Mouse (Mus musculus): Measurements from ENCODE around the gene Agap1. TPM values are rescaled to one million over a fixed set of nuclear protein-coding genes. Genes with fewer than 3 reads are reported as not detected.

Gene Agap1
- polyA plus RNA-seq, 1 experiment from 2014 or later = 37.2 TPM

- Histone ChIP-seq H3K27me3 (replicated peaks; ENCODE audit: control insufficient read depth, insufficient read depth, low read length) (no peaks in the 10 kb centered on the region), H3K36me3 (ENCODE audit: control insufficient read depth, insufficient read depth) (no peaks in the 10 kb centered on the region), H3K4me3 (replicated peaks; ENCODE audit: low read length) (peak overlapping the region; percentile 84), H3K9me3 (ENCODE audit: control insufficient read depth, low read length) (peaks cover 5% of the 10 kb centered on the region; the same call in 1 of the 2 replicates), H3K27ac (ENCODE audit: low read length) (no peak overlapping the region), H3K4me1 (replicated peaks; ENCODE audit: control insufficient read depth, insufficient read depth, low read length) (peaks cover 21% of the 10 kb centered on the region), H3K9ac (replicated peaks; ENCODE audit: low read depth, low read length) (peak overlapping the region; percentile 79), H3K4me2 (ENCODE audit: low read length) (peak overlapping the region; percentile 72)
- 31% methylated on average over 6 of the region's 6 CpGs for WGBS
- no peak for ATAC-seq
Measured at GRCm38 (mm10) chr1:89453666-89454065, 940 bp upstream of the Agap1 start.

DNA sequence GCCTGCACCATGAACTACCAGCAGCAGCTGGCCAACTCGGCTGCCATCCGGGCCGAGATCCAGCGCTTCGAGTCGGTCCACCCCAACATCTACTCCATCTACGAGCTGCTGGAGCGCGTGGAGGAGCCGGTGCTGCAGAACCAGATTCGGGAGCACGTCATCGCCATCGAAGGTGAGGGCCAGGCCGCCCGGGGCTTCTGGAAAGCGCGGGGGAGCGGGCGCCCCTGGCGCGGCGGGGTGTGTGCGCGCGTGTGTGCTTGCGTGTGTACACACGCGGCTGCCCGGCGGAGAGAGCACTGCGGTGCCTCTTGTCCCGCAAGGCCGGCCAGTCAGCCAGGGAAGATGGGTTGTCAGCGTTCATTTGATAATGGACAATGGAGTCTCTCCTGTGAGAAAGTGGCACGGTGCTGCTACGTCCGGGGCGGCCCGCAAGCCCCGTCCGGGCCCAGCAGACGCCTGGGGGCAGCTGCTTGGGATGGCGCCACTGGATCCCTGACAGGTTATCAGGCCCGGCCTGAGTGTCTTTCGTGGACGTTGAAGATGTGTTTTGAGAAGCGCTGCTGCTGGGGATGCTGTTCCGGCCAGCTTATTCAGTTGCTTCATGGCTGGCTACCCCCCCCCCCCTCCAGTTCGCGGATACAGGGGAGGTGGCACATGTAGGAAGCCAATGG is 950 bp downstream of the Agap1 start:
- peaks cover 7% of the 10 kb centered on the region; the same call in 1 of the 2 replicates for H3K9me3 ChIP-seq (ENCODE audit: control insufficient read depth, low read length)
- H3K27ac ChIP-seq (ENCODE audit: low read length) = no peak overlapping the region
- H3K9ac ChIP-seq (replicated peaks; ENCODE audit: low read depth, low read length) = peak overlapping the region; percentile 79
- ATAC-seq = no peak
- H3K4me3 ChIP-seq (replicated peaks; ENCODE audit: low read length) = peak overlapping the region; percentile 84
- under 1% methylated on average over 51 of the region's 51 CpGs for WGBS
- H3K4me2 ChIP-seq (ENCODE audit: low read length) = peak overlapping the region; percentile 95
- H3K27me3 ChIP-seq (replicated peaks; ENCODE audit: control insufficient read depth, insufficient read depth, low read length) = no peaks in the 10 kb centered on the region
- H3K4me1 ChIP-seq (replicated peaks; ENCODE audit: control insufficient read depth, insufficient read depth, low read length) = peaks cover 21% of the 10 kb centered on the region
- H3K36me3 ChIP-seq (ENCODE audit: control insufficient read depth, insufficient read depth) = no peaks in the 10 kb centered on the region

GRCm38 (mm10) chr1:89456456-89456855 is 1.9 kb downstream of the Agap1 start:
- ATAC-seq = no peak
- no peak overlapping the region for H3K27ac ChIP-seq (ENCODE audit: low read length)
- H3K4me1 ChIP-seq (replicated peaks; ENCODE audit: control insufficient read depth, insufficient read depth, low read length) = peaks cover 21% of the 10 kb centered on the region
- no peaks in the 10 kb centered on the region for H3K27me3 ChIP-seq (replicated peaks; ENCODE audit: control insufficient read depth, insufficient read depth, low read length)
- 22% methylated on average over 5 of the region's 5 CpGs for WGBS
- peaks cover 7% of the 10 kb centered on the region; the same call in 1 of the 2 replicates for H3K9me3 ChIP-seq (ENCODE audit: control insufficient read depth, low read length)
- peak overlapping the region; percentile 84 for H3K4me3 ChIP-seq (replicated peaks; ENCODE audit: low read length)
- H3K9ac ChIP-seq (replicated peaks; ENCODE audit: low read depth, low read length) = peak overlapping the region; percentile 79
- H3K36me3 ChIP-seq (ENCODE audit: control insufficient read depth, insufficient read depth) = no peaks in the 10 kb centered on the region
- peak overlapping the region; percentile 95 for H3K4me2 ChIP-seq (ENCODE audit: low read length)

- Histone ChIP-seq H3K4me3 (replicated peaks; ENCODE audit: low read length) (no peak overlapping the region; the same call in 1 of the 2 replicates), H3K4me2 (ENCODE audit: low read length) (peak overlapping the region; percentile 95; the same call in 1 of the 2 replicates), H3K4me1 (replicated peaks; ENCODE audit: control insufficient read depth, insufficient read depth, low read length) (peaks cover 21% of the 10 kb centered on the region), H3K27me3 (replicated peaks; ENCODE audit: control insufficient read depth, insufficient read depth, low read length) (no peaks in the 10 kb centered on the region), H3K9me3 (ENCODE audit: control insufficient read depth, low read length) (peaks cover 7% of the 10 kb centered on the region; the same call in 1 of the 2 replicates), H3K36me3 (ENCODE audit: control insufficient read depth, insufficient read depth) (no peaks in the 10 kb centered on the region), H3K9ac (replicated peaks; ENCODE audit: low read depth, low read length) (no peak overlapping the region), H3K27ac (ENCODE audit: low read length) (no peak overlapping the region)
- 77% methylated on average over 17 of the region's 17 CpGs for WGBS
- ATAC-seq = no peak
Measured at GRCm38 (mm10) chr1:89457126-89458031, 2.8 kb downstream of the Agap1 start.

DNA sequence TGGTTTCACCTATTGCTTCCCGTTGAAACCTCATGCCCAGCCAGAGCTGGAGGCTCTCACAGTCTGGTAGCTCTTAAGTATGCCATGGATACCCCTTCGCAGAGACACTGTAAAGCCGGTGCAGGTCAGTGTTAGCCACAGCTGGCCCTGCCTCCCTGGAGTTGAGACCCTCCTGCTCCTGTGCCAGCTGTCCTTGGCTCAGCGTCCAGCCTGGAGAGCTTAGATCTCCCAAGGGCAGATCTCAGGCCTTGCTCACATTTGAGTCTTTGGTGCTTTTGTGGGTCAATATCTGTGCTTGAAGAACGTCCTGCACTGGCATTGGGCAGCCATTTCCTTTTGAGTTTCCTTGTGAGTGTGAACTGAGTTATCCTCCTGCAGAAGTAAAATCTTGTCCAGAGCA is 7.3 kb downstream of the Agap1 start:
- Histone ChIP-seq H3K27me3 (replicated peaks; ENCODE audit: control insufficient read depth, insufficient read depth, low read length) (no peaks in the 10 kb centered on the region), H3K4me1 (replicated peaks; ENCODE audit: control insufficient read depth, insufficient read depth, low read length) (peaks cover 24% of the 10 kb centered on the region), H3K4me3 (replicated peaks; ENCODE audit: low read length) (no peak overlapping the region), H3K4me2 (ENCODE audit: low read length) (no peak overlapping the region), H3K9me3 (ENCODE audit: control insufficient read depth, low read length) (peaks cover 7% of the 10 kb centered on the region; the same call in 1 of the 2 replicates), H3K36me3 (ENCODE audit: control insufficient read depth, insufficient read depth) (no peaks in the 10 kb centered on the region), H3K9ac (replicated peaks; ENCODE audit: low read depth, low read length) (no peak overlapping the region), H3K27ac (ENCODE audit: low read length) (no peak overlapping the region)
- 82% methylated on average over 5 of the region's 5 CpGs for WGBS
- no peak for ATAC-seq

DNA sequence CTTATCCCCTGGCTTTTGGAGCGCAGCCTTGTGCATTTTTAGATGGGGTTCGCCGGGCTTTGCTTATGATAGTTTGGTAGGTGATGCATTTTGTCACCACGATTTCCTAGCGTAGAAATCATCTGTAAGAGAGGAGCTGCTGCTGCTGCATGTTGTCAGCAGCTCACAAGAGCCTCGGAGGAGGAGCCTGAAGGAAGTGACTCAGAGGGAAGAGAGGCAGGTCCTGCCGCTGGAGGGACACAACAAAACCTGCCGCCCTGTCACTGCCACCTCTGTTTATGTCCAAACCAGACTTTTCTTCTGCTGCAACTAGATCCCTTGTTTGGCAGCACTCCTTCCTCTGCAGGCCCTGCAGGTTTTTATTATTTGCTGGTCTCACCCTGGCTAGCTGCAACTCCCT is 8.5 kb downstream of the Agap1 start:
- Histone ChIP-seq H3K4me1 (replicated peaks; ENCODE audit: control insufficient read depth, insufficient read depth, low read length) (peaks cover 32% of the 10 kb centered on the region), H3K4me3 (replicated peaks; ENCODE audit: low read length) (no peak overlapping the region), H3K4me2 (ENCODE audit: low read length) (no peak overlapping the region), H3K27me3 (replicated peaks; ENCODE audit: control insufficient read depth, insufficient read depth, low read length) (no peaks in the 10 kb centered on the region), H3K9me3 (ENCODE audit: control insufficient read depth, low read length) (peaks cover 7% of the 10 kb centered on the region; the same call in 1 of the 2 replicates), H3K27ac (ENCODE audit: low read length) (no peak overlapping the region), H3K9ac (replicated peaks; ENCODE audit: low read depth, low read length) (no peak overlapping the region), H3K36me3 (ENCODE audit: control insufficient read depth, insufficient read depth) (no peaks in the 10 kb centered on the region)
- no peak for ATAC-seq
- 56% methylated on average over 8 of the region's 8 CpGs for WGBS

- no peak overlapping the region for H3K9ac ChIP-seq (replicated peaks; ENCODE audit: low read depth, low read length)
- peaks cover 38% of the 10 kb centered on the region for H3K4me1 ChIP-seq (replicated peaks; ENCODE audit: control insufficient read depth, insufficient read depth, low read length)
- no peaks in the 10 kb centered on the region for H3K27me3 ChIP-seq (replicated peaks; ENCODE audit: control insufficient read depth, insufficient read depth, low read length)
- no peaks in the 10 kb centered on the region for H3K36me3 ChIP-seq (ENCODE audit: control insufficient read depth, insufficient read depth)
- H3K4me3 ChIP-seq (replicated peaks; ENCODE audit: low read length) = no peak overlapping the region
- H3K4me2 ChIP-seq (ENCODE audit: low read length) = no peak overlapping the region; the same call in 1 of the 2 replicates
- 12% methylated on average over 5 of the region's 5 CpGs for WGBS
- no peaks in the 10 kb centered on the region for H3K9me3 ChIP-seq (ENCODE audit: control insufficient read depth, low read length)
- ATAC-seq = peak; percentile 63
- H3K27ac ChIP-seq (ENCODE audit: low read length) = no peak overlapping the region
Measured at GRCm38 (mm10) chr1:89465417-89466002, 10.9 kb downstream of the Agap1 start.

DNA sequence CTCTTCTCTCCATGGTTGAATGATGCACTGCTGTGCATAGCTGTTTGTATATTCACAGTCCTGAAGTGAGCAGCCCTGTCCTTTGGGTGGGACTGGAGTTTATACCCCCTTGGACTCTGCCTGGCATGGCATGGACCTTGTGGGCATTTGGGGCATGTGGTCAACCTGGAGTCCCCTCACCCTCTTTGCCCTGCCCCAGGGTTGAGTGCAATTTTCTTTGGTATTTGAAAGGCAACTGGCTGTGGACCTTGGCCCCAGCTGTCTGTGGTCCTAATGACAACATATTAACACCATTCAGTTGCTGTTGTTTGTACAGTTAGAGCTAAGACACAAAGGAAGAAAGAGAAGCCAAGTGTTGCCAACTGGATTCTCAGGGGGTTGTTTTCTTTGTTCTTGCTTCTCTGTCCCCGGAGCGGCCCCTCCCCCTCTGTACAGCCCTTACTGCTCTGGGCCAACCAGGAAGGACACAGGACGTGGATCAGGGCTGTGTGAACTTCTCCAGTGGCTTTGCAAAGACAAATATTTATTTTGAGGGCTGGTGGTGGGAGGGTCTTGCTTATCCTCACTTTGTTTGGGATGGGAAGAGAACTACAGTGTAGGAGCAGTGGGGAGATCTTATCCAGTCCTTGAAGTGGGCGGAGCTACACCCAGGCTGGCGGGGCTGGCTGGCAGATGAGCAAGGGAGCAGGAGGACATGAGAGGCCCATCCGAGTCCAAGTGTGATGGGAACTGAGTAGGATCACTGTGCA is 12.9 kb downstream of the Agap1 start:
- no peak for ATAC-seq
- WGBS = 36% methylated on average over 6 of the region's 6 CpGs

More for the DNA sequence above, 12.9 kb downstream of the Agap1 start:
- no peak overlapping the region for H3K9ac ChIP-seq (replicated peaks; ENCODE audit: low read depth, low read length)
- H3K27ac ChIP-seq (ENCODE audit: low read length) = no peak overlapping the region
- no peak overlapping the region for H3K4me2 ChIP-seq (ENCODE audit: low read length)
- no peaks in the 10 kb centered on the region for H3K36me3 ChIP-seq (ENCODE audit: control insufficient read depth, insufficient read depth)
- H3K9me3 ChIP-seq (ENCODE audit: control insufficient read depth, low read length) = no peaks in the 10 kb centered on the region
- no peak overlapping the region for H3K4me3 ChIP-seq (replicated peaks; ENCODE audit: low read length)
- no peaks in the 10 kb centered on the region for H3K27me3 ChIP-seq (replicated peaks; ENCODE audit: control insufficient read depth, insufficient read depth, low read length)
- H3K4me1 ChIP-seq (replicated peaks; ENCODE audit: control insufficient read depth, insufficient read depth, low read length) = peaks cover 48% of the 10 kb centered on the region

Measured in forebrain, embryonic 16.5 days (tissue).